Mouse (Mus musculus): ENCODE results near the gene Fgfr2. TPM values are rescaled to one million over a fixed set of nuclear protein-coding genes. Genes with fewer than 3 reads are reported as not detected.

Fgfr2 gene
- total RNA-seq, 1 experiment from 2014 or later: not detected

DNA sequence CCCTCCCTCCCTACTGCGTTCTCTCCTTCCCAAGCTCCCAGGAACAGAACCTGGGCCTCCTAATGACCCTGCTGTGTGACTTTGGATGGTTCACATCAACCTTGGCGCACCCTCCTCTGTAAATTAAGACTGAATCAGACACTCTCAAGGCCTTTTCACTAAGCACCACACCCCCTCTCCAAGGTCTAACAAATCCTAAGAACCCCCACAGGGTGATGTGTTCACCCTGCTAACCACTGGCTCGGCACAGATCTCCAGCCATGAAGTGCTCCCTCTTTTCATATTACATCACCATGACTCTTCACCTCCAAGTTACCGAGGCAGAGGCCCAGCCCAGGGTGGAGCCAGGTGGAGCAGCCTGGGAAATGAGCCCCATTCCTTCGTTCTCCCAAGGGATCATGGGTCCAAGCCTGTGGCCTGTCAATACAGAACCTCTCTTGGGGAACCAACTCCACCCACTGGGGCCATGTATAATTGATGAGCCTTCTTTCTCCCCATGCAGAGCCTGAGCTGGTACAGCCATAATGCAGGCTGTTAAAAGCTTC lies 777.6 kb downstream of the Fgfr2 start:
- no peak for ATAC-seq (replicated peaks in 1 of 2; ENCODE audit: insufficient read depth in 1 of 2, low FRiP score in 2 of 2, low TSS enrichment in 1 of 2, low read depth in 1 of 2, poor library complexity in 2 of 2, severe bottlenecking in 2 of 2)

GRCm38 (mm10) chr7:132344606-132345005 lies 778.5 kb downstream of the Fgfr2 start:
- ATAC-seq (replicated peaks in 1 of 2; ENCODE audit: insufficient read depth in 1 of 2, low FRiP score in 2 of 2, low TSS enrichment in 1 of 2, low read depth in 1 of 2, poor library complexity in 2 of 2, severe bottlenecking in 2 of 2): no peak

- no peak for ATAC-seq (replicated peaks in 1 of 2; ENCODE audit: insufficient read depth in 1 of 2, low FRiP score in 2 of 2, low TSS enrichment in 1 of 2, low read depth in 1 of 2, poor library complexity in 2 of 2, severe bottlenecking in 2 of 2)
These were observed 779.2 kb downstream of the Fgfr2 start for GRCm38 (mm10) chr7:132343900-132344299.

DNA sequence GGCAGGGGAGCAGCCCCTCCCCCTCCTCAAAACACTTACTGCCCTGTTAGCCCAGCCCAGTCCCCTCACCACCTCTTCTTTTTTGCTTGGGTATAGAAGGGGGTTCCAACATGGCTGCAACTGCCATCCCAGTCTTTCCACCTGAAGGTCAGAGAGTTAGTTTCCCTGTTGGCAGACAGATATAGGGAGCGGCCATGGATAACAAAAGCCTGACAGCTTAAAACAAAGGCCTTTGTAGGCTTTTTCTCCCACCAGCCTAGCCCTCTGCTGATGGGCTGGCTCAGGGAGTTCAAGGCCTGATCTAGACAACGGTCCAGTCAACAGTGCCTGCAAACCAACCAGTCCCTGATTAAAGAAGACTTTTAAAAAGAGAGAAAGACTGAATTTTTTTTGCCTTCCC lies 780.0 kb downstream of the Fgfr2 start:
- ATAC-seq (replicated peaks in 1 of 2; ENCODE audit: insufficient read depth in 1 of 2, low FRiP score in 2 of 2, low TSS enrichment in 1 of 2, low read depth in 1 of 2, poor library complexity in 2 of 2, severe bottlenecking in 2 of 2): no peak

GRCm38 (mm10) chr7:132339041-132339839 lies 783.9 kb downstream of the Fgfr2 start:
- peak in 1 of 2 experiments; percentile 33; a peak in 1 of 4 replicates for ATAC-seq (replicated peaks in 1 of 2; ENCODE audit: insufficient read depth in 1 of 2, low FRiP score in 2 of 2, low TSS enrichment in 1 of 2, low read depth in 1 of 2, poor library complexity in 2 of 2, severe bottlenecking in 2 of 2)

GRCm38 (mm10) chr7:132338350-132338749 lies 784.8 kb downstream of the Fgfr2 start:
- ATAC-seq (replicated peaks in 1 of 2; ENCODE audit: insufficient read depth in 1 of 2, low FRiP score in 2 of 2, low TSS enrichment in 1 of 2, low read depth in 1 of 2, poor library complexity in 2 of 2, severe bottlenecking in 2 of 2): no peak

DNA sequence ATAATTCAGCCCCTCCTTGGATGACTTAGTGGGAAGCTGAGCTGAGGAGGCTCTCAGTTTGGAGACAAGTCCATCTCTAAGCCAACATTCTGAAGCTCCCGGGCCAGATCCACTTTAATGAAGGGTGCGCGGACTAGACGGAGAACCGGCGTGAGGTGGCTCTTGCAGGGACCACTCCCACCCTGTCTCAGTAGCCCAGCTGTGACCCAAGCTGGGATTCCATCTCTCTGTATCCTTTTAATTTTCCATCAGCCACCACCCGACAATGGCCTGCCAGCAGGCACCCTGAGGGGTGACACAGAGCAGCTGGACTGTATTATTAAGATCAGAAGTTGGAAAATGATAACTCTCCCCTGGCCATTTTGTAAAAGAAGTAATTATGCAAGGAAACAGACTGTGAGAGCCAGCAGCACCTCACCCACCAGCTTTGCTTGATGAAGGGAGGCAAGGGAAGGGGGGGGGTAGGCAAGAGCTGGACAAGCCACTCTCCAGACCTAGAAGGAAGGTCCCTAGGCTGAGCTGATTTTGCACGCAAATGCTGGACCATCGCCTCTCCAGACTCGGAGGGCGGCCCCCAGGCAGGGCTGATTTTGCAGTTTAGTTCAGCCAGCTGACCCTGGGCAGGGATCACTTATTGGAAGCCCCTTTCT lies 785.8 kb downstream of the Fgfr2 start:
- no peak for ATAC-seq (replicated peaks in 1 of 2; ENCODE audit: insufficient read depth in 1 of 2, low FRiP score in 2 of 2, low TSS enrichment in 1 of 2, low read depth in 1 of 2, poor library complexity in 2 of 2, severe bottlenecking in 2 of 2)

DNA sequence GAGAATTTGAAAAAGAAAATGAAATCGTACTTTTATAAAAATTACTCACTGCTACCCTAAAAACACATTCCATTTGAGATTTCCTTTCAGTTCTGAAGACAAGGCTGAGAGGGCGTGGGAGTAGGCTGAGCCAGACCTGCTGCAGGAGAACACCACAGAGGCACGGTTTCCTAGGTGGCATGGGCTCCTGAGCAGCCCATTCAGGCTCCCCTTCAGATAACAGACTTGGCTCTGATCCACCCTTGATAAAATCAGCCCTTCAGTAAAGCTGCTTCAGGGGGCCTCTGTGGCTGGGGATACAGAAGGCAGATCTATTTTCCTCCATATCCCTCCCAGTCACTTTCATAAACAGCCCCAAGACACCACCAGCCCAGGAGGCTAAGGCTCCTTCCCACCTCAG lies 786.4 kb downstream of the Fgfr2 start:
- 0 out of 4 replicates have a peak, but pooled peaks have one; percentile 23 to 38 for ATAC-seq (replicated peaks in 1 of 2; ENCODE audit: insufficient read depth in 1 of 2, low FRiP score in 2 of 2, low TSS enrichment in 1 of 2, low read depth in 1 of 2, poor library complexity in 2 of 2, severe bottlenecking in 2 of 2)

DNA sequence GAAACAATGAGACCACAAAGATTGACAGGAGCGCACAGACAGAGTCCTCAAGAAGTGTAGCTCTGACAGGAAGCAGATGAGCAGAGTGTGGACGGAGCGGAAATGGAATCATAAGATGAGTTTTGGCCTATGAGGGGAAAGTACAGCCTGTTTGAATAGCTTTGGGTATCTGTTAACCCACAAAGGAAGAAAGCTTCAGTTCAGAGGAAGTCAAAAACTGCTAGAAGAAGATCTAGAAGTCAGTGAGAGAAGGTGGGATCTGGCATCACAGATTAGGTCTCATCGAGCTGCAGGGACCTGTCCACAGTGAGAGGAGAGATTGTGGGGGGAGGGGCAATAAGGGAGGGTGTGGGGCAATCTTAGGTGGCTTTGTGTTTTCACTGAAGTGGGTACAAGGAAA lies 787.8 kb downstream of the Fgfr2 start:
- ATAC-seq (replicated peaks in 1 of 2; ENCODE audit: insufficient read depth in 1 of 2, low FRiP score in 2 of 2, low TSS enrichment in 1 of 2, low read depth in 1 of 2, poor library complexity in 2 of 2, severe bottlenecking in 2 of 2): peak; percentile 19 to 63; a peak in 1 of 4 replicates

GRCm38 (mm10) chr7:132333078-132333477 lies 790.1 kb downstream of the Fgfr2 start:
- ATAC-seq (replicated peaks in 1 of 2; ENCODE audit: insufficient read depth in 1 of 2, low FRiP score in 2 of 2, low TSS enrichment in 1 of 2, low read depth in 1 of 2, poor library complexity in 2 of 2, severe bottlenecking in 2 of 2): peak in 1 of 2 experiments; percentile 31; a peak in 1 of 4 replicates

GRCm38 (mm10) chr7:132332176-132332575 lies 791.0 kb downstream of the Fgfr2 start:
- no peak for ATAC-seq (replicated peaks in 1 of 2; ENCODE audit: insufficient read depth in 1 of 2, low FRiP score in 2 of 2, low TSS enrichment in 1 of 2, low read depth in 1 of 2, poor library complexity in 2 of 2, severe bottlenecking in 2 of 2)

DNA sequence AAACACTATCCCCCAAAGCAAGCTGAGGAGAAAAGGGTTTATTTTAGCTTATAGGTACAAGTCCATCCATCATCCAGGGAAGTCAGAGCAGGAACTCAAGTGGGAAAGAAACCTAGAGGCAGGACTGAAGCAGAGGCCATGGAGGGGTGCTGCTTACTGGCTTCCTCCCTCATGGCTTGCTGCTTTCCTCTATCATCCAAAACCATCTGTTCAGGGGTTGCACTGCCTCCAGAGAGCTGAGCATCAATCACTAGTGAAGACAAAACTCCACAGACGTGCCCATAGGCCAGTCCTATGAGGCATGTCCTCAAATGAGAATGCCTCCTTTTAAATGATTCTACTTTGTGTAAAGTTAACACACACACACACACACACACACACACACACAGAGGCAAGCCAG lies 793.0 kb downstream of the Fgfr2 start:
- no peak for ATAC-seq (replicated peaks in 1 of 2; ENCODE audit: insufficient read depth in 1 of 2, low FRiP score in 2 of 2, low TSS enrichment in 1 of 2, low read depth in 1 of 2, poor library complexity in 2 of 2, severe bottlenecking in 2 of 2)

DNA sequence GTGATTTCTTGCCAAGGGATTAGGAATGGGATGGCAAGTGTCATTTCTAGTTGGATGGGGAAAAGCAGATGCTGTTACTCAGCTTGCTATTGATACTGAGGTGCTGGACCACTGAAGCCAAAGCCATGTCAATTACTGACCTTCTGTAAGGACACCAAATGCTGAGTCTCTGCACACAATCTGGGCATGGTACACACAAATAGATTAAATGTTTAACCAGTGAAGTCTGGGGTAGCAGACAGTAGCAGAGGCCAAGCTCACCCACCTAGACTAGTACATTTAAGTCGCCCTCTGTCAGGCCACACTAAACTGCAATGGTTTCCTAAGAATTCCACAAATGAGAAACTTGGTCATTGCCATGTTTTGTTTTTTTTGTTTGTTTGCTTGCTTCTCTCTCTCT lies 794.5 kb downstream of the Fgfr2 start:
- no peak for ATAC-seq (replicated peaks in 1 of 2; ENCODE audit: insufficient read depth in 1 of 2, low FRiP score in 2 of 2, low TSS enrichment in 1 of 2, low read depth in 1 of 2, poor library complexity in 2 of 2, severe bottlenecking in 2 of 2)

DNA sequence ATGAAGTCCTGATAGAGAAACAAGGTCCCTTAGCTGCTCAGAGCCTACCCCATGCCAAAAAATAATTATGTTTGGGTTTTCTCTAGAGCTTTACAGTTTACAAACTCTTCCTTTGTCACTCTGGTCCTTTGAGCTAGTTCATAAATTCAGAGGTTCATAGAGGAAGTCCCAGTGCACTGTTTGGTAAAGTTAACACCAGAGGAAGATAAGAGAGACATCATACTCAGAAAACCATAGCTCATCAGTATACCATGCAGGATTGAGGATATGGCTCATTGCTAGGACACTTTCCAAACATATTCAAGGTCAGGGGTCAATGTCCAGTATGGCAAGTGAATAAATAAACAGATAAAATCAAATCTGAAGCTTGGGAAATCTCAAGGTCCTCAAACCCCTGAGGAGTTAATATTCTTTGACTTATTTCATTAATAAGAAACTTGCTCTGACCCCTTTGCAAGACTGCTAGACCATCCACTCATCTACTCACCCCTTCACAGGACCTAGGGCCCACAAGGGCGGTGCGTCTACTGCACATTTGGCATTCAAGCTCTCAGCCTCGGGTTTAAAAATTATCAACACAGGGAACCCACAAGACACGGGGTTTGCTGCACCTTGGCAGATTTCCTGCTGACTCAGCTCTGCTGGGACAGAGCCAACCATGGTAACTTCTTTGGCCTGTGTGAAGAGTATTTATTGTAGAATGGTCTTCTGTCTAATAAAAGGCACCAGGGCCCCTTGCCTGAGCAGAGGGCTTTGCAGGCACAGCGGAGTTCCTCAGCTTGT lies 797.4 kb downstream of the Fgfr2 start:
- peak; percentile 63 to 72 for ATAC-seq (replicated peaks in 1 of 2; ENCODE audit: insufficient read depth in 1 of 2, low FRiP score in 2 of 2, low TSS enrichment in 1 of 2, low read depth in 1 of 2, poor library complexity in 2 of 2, severe bottlenecking in 2 of 2)

GRCm38 (mm10) chr7:132323430-132323829 lies 799.7 kb downstream of the Fgfr2 start:
- peak; percentile 83 to 90 for ATAC-seq (replicated peaks in 1 of 2; ENCODE audit: insufficient read depth in 1 of 2, low FRiP score in 2 of 2, low TSS enrichment in 1 of 2, low read depth in 1 of 2, poor library complexity in 2 of 2, severe bottlenecking in 2 of 2)

GRCm38 (mm10) chr7:132321392-132321958 lies 801.7 kb downstream of the Fgfr2 start:
- no peak for ATAC-seq (replicated peaks in 1 of 2; ENCODE audit: insufficient read depth in 1 of 2, low FRiP score in 2 of 2, low TSS enrichment in 1 of 2, low read depth in 1 of 2, poor library complexity in 2 of 2, severe bottlenecking in 2 of 2)

- peak; percentile 69 to 74 for ATAC-seq (replicated peaks in 1 of 2; ENCODE audit: insufficient read depth in 1 of 2, low FRiP score in 2 of 2, low TSS enrichment in 1 of 2, low read depth in 1 of 2, poor library complexity in 2 of 2, severe bottlenecking in 2 of 2)
These were observed 806.1 kb downstream of the Fgfr2 start, which contains the start of gene Chst15 for GRCm38 (mm10) chr7:132317036-132317541. Gene Chst15 (minus strand): TSS chr7:132317228.

All from hematopoietic stem cell, adult 5-6 weeks (primary cell).